Mouse (Mus musculus): ENCODE results near the gene Lcp1. TPM values are rescaled to one million over a fixed set of nuclear protein-coding genes. Genes with fewer than 3 reads are reported as not detected.

The Lcp1 gene
- total and polyA plus RNA-seq, 2 experiments from 2014 or later: 6.5 to 8.3 TPM

DNA sequence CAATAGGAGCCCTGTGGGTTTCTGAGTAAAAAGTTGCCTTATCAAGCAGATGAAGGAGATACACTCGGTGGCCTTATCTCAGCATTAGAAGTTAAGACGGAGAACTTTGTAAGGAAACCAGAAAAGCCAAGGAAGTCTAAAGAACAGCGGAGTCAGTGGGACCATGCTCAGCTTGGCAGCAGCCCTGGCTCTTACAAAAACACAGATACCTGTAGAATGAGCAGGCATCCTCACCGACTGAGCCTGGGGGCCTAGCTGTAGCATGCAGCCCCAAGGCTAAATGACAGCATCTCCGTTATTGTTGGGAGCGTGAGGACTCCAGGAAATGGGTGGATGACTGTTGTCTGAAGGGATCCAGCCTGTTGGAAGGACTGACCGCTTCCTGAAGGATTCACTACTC, 44.9 kb downstream of the Lcp1 start:
- Histone ChIP-seq H3K27ac (no peak overlapping the region), H3K27me3 (ENCODE audit: insufficient read depth, low read length) (no peaks in the 10 kb centered on the region), H3K9me3 (ENCODE audit: low read length) (no peaks in the 10 kb centered on the region), H3K4me1 (ENCODE audit: insufficient read depth, low read length) (no peaks in the 10 kb centered on the region), H3K4me3 (ENCODE audit: low read length) (no peak overlapping the region), H3K4me2 (ENCODE audit: low read depth, low read length) (no peak overlapping the region), H3K36me3 (ENCODE audit: insufficient read depth, low read length) (no peaks in the 10 kb centered on the region), H3K9ac (replicated peaks; ENCODE audit: low read length) (no peak overlapping the region)
- TF ChIP-seq CTCF (IDR thresholded peaks at IDR 0.05; ENCODE audit: low read depth): no peak
- no peak for DNase-seq (ENCODE audit: low spot score)
- WGBS: 88% methylated on average over 7 of the region's 7 CpGs
- no peak for ATAC-seq

DNA sequence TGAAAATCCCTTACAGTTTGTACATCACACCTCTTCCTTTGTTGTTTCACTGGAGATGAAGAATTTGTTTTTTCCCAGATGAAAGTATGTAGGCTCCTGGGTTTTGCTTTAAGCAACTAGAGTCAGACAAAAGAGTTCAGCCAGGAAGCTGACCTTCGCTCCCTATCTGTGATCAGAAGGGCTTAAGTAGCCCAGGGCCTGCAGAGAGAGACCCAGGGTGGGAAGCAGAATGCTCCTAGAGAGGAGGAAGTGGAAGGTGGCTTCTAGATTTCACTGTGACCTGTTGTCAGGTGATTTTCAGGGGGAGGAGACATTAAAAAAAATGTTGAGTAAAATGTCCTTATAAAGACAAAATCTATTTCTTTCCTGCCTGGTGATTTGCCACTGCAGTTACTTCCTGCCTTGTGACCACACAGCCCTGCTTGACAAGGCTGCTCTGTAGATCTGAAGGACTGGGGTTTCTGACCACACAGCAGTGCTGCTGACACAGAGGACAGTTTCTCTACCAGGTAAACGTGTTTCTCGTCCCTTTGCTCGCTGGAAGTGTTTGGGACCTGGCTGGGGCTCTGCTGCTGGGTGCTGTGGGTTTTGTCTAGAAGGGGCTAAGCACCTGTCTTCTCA, 45.6 kb downstream of the Lcp1 start:
- Histone ChIP-seq H3K4me3 (ENCODE audit: low read length) (no peak overlapping the region), H3K4me1 (ENCODE audit: insufficient read depth, low read length) (no peaks in the 10 kb centered on the region), H3K4me2 (ENCODE audit: low read depth, low read length) (no peak overlapping the region), H3K9ac (replicated peaks; ENCODE audit: low read length) (no peak overlapping the region), H3K9me3 (ENCODE audit: low read length) (no peaks in the 10 kb centered on the region), H3K27ac (no peak overlapping the region), H3K36me3 (ENCODE audit: insufficient read depth, low read length) (no peaks in the 10 kb centered on the region), H3K27me3 (ENCODE audit: insufficient read depth, low read length) (no peaks in the 10 kb centered on the region)
- ATAC-seq: no peak
- no peak for DNase-seq (ENCODE audit: low spot score)
- TF ChIP-seq CTCF (IDR thresholded peaks at IDR 0.05; ENCODE audit: low read depth): no peak
- 71% methylated on average over 4 of the region's 4 CpGs for WGBS

DNA sequence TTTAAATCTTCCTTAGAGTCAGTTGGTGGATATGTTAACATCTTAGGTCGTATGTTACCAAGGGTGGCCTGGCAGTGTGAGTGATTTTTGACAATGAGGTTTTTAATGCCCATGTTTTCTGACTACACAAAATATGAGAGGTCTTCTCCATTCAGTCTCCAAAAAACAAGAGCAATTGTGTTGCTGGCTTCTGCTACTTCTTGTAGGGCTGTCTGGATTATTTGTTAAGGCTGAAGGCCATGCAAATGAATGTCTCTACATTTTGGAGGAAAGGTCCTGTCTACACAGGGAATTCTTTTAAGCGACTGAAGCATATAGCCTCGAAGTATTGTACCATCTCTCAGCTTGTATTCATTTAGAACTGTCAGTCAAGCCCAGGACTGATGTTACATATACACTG, 46.5 kb downstream of the Lcp1 start:
- TF ChIP-seq CTCF (IDR thresholded peaks at IDR 0.05; ENCODE audit: low read depth): no peak
- Histone ChIP-seq H3K36me3 (ENCODE audit: insufficient read depth, low read length) (no peaks in the 10 kb centered on the region), H3K27me3 (ENCODE audit: insufficient read depth, low read length) (no peaks in the 10 kb centered on the region), H3K4me3 (ENCODE audit: low read length) (no peak overlapping the region), H3K9ac (replicated peaks; ENCODE audit: low read length) (no peak overlapping the region), H3K9me3 (ENCODE audit: low read length) (no peaks in the 10 kb centered on the region), H3K4me1 (ENCODE audit: insufficient read depth, low read length) (no peaks in the 10 kb centered on the region), H3K4me2 (ENCODE audit: low read depth, low read length) (no peak overlapping the region), H3K27ac (no peak overlapping the region)
- no peak for DNase-seq (ENCODE audit: low spot score)
- ATAC-seq: no peak
- WGBS: 70% methylated on average over 3 of the region's 3 CpGs

DNA sequence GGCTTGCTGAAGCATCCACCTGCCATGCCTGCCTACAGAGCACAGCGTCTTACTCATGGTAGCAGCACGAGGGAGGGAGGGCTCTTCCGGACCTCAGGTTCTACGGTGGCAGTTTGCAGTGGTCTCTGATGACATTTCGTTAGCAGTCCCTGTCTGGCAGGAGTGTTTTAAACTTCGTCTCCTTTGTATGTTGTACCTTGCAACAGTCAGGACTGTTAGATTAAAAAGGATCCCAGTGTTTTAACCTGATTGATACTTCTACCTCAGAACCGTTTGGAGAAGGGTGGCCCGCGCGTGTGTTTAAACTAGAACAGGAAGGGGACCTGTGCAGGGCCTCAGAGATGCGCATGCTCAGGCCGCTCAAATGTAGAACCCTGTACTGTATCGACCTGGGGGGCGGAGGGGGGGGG, 47.5 kb downstream of the Lcp1 start:
- H3K27me3 ChIP-seq (ENCODE audit: insufficient read depth, low read length): no peaks in the 10 kb centered on the region
- no peak for TF ChIP-seq CTCF (IDR thresholded peaks at IDR 0.05; ENCODE audit: low read depth)
- WGBS: 82% methylated on average over 14 of the region's 14 CpGs
- H3K36me3 ChIP-seq (ENCODE audit: insufficient read depth, low read length): no peaks in the 10 kb centered on the region
- no peak overlapping the region for H3K9ac ChIP-seq (replicated peaks; ENCODE audit: low read length)
- no peaks in the 10 kb centered on the region for H3K4me1 ChIP-seq (ENCODE audit: insufficient read depth, low read length)
- DNase-seq (ENCODE audit: low spot score) (no peak), ATAC-seq (no peak)
- no peaks in the 10 kb centered on the region for H3K9me3 ChIP-seq (ENCODE audit: low read length)
- H3K4me2 ChIP-seq (ENCODE audit: low read depth, low read length): no peak overlapping the region
- no peak overlapping the region for H3K4me3 ChIP-seq (ENCODE audit: low read length)
- H3K27ac ChIP-seq: no peak overlapping the region

DNA sequence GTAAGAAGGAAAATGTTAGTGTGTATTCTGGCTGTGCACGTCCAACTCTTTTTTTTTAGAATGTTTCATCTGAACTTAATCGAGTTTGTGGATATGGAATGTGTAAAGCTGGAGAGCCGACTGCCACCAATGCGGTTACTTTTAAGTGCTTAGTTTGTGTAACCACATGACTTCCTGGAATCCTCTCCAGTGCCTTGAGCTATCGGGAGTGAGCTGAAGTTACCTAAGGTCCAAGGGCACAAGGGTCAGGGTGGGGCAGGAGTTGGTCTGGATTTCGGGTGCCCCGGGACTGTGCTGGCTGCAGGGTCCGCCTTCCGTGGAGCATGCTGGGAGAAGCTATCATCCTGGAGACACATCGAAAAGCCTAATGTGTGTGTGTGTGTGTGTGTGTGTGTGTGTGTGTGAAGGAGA, 47.9 kb downstream of the Lcp1 start:
- Histone ChIP-seq H3K36me3 (ENCODE audit: insufficient read depth, low read length) (no peaks in the 10 kb centered on the region), H3K27ac (no peak overlapping the region), H3K9me3 (ENCODE audit: low read length) (no peaks in the 10 kb centered on the region), H3K4me1 (ENCODE audit: insufficient read depth, low read length) (no peaks in the 10 kb centered on the region), H3K4me2 (ENCODE audit: low read depth, low read length) (no peak overlapping the region), H3K27me3 (ENCODE audit: insufficient read depth, low read length) (no peaks in the 10 kb centered on the region), H3K4me3 (ENCODE audit: low read length) (no peak overlapping the region), H3K9ac (replicated peaks; ENCODE audit: low read length) (no peak overlapping the region)
- 90% methylated on average over 10 of the region's 10 CpGs for WGBS
- TF ChIP-seq CTCF (IDR thresholded peaks at IDR 0.05; ENCODE audit: low read depth): no peak
- ATAC-seq: no peak
- no peak for DNase-seq (ENCODE audit: low spot score)

DNA sequence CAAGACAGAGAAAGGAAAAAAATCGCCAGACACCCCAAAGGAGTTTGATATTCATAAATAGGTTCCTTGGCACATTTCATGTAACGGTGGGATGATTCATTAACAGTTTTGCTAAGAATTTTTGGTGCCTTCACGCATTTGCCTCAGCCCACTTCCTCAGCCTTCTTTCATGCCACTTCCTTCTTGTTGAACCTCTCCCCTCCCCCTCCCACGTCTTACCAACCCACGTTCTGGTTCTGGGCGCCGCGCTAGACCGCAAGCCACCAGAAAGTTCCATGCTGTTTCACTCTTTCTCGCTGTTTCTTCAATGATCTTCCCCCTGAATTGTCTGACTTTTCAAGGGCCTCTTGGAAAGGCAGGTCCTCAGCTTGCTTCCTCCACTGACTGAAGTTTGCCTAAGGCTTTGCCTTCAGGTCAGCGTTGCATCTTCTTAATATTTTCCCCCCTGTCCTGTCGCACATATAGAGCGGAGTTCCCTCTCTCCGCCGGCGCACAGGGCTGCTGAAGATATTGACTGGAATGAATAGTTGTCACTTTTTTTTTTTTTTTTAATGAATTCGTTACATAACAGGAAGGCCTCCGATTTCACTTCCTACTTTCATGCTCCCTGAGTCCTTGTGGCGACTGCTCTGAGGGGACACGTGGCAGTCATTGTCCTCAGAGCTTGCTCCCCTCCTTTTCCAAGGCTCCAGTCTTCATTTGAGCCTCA, 48.5 kb downstream of the Lcp1 start:
- 85% methylated on average over 20 of the region's 20 CpGs for WGBS
- TF ChIP-seq CTCF (IDR thresholded peaks at IDR 0.05; ENCODE audit: low read depth): no peak

DNA sequence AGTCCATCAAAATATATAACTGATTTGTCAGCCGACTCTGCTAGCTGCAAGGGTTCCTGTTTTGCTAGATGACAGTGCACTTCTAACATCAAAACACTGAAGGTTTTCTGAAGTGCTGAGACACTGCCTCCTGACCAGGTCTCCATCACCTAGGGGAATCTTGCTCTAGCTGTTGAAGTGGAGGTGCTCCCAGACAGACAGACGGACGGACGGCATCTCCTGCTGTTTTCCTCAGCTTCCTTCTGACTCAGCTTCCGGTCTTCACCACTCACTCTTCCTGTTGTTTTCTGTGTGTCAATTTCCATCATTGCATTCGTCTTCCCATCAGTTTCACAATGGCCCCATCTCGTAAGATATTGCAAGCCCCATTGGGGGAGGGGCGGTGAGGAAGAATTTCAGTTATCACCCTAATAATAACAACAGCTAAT, 49.7 kb downstream of the Lcp1 start:
- DNase-seq (ENCODE audit: low spot score) (no peak), ATAC-seq (no peak)
- WGBS: 89% methylated on average over 8 of the region's 8 CpGs
- no peaks in the 10 kb centered on the region for H3K27me3 ChIP-seq (ENCODE audit: insufficient read depth, low read length)
- H3K9me3 ChIP-seq (ENCODE audit: low read length): no peaks in the 10 kb centered on the region
- no peaks in the 10 kb centered on the region for H3K36me3 ChIP-seq (ENCODE audit: insufficient read depth, low read length)
- H3K4me1 ChIP-seq (ENCODE audit: insufficient read depth, low read length): no peaks in the 10 kb centered on the region
- no peak overlapping the region for H3K4me2 ChIP-seq (ENCODE audit: low read depth, low read length)
- no peak overlapping the region for H3K9ac ChIP-seq (replicated peaks; ENCODE audit: low read length)
- H3K27ac ChIP-seq: no peak overlapping the region
- no peak overlapping the region for H3K4me3 ChIP-seq (ENCODE audit: low read length)
- TF ChIP-seq CTCF (IDR thresholded peaks at IDR 0.05; ENCODE audit: low read depth): no peak

More for the DNA sequence above, 48.5 kb downstream of the Lcp1 start:
- Histone ChIP-seq H3K4me3 (ENCODE audit: low read length) (no peak overlapping the region), H3K9ac (replicated peaks; ENCODE audit: low read length) (no peak overlapping the region), H3K27ac (no peak overlapping the region), H3K9me3 (ENCODE audit: low read length) (no peaks in the 10 kb centered on the region), H3K27me3 (ENCODE audit: insufficient read depth, low read length) (no peaks in the 10 kb centered on the region), H3K36me3 (ENCODE audit: insufficient read depth, low read length) (no peaks in the 10 kb centered on the region), H3K4me1 (ENCODE audit: insufficient read depth, low read length) (no peaks in the 10 kb centered on the region), H3K4me2 (ENCODE audit: low read depth, low read length) (no peak overlapping the region)
- ATAC-seq (no peak), DNase-seq (ENCODE audit: low spot score) (no peak)
